ENCODE assay signal across 8 mouse cellular contexts in genomic region chr2:11333301-11334017, GRCm38 (mm10).
DNase-seq lines count a peak whose midpoint lies in the region; ATAC-seq and TF ChIP-seq lines count a peak whose summit lies in the region.

No protein-coding gene starts in this region.

- TF ChIP-seq CTCF in hindbrain, postnatal 0 days (IDR thresholded peaks at IDR 0.05; ENCODE audit: low read depth) = no peak
- TF ChIP-seq CTCF in lung, adult 2 months (IDR thresholded peaks at IDR 0.05; ENCODE audit: insufficient read depth, low read length) = no peak

- no peaks in the 10 kb centered on the region for H3K27me3 ChIP-seq in hindbrain, postnatal 0 days (ENCODE audit: insufficient read depth, low read length)
- H3K27me3 ChIP-seq in splenic B cell, adult 2 months (ENCODE audit: control insufficient read depth, insufficient read depth, low read length, poor library complexity, severe bottlenecking) = no peaks in the 10 kb centered on the region
- no peaks in the 10 kb centered on the region for H3K27me3 ChIP-seq in midbrain, embryonic 15.5 days (replicated peaks)

- no peaks in the 10 kb centered on the region for H3K36me3 ChIP-seq in hindbrain, postnatal 0 days (ENCODE audit: insufficient read depth, low read length)
- H3K36me3 ChIP-seq in splenic B cell, adult 2 months (ENCODE audit: control insufficient read depth, insufficient read depth, low read length, poor library complexity, severe bottlenecking) = no peaks in the 10 kb centered on the region
- H3K36me3 ChIP-seq in midbrain, embryonic 15.5 days (replicated peaks) = no peaks in the 10 kb centered on the region

- H3K4me3 ChIP-seq in hindbrain, postnatal 0 days (ENCODE audit: low read length) = no peak overlapping the region
- H3K4me3 ChIP-seq in lung, adult 2 months (replicated peaks; ENCODE audit: extremely low read depth, low read depth, low read length) = no peak overlapping the region
- no peak overlapping the region for H3K4me3 ChIP-seq in midbrain, embryonic 15.5 days

- peak; percentile 10 for DNase-seq in gastrocnemius, postnatal 14 days
- DNase-seq in gastrocnemius, adult 8-10 months (ENCODE audit: low spot score in 2 of 2) = no peak
- peak; percentile 17 to 31 for DNase-seq in thymus, adult 18-20 months
- no peak for DNase-seq in thymus, postnatal 4 days
- DNase-seq in hindbrain, postnatal 0 days (ENCODE audit: low spot score) = peak; percentile 62
- peak; percentile 19 for DNase-seq in lung, adult 2 months
- peak; percentile 78 for DNase-seq in splenic B cell, adult 2 months (ENCODE audit: low read depth, low spot score)

- H3K4me2 ChIP-seq in hindbrain, postnatal 0 days (ENCODE audit: low read depth, low read length) = no peak overlapping the region
- no peak overlapping the region for H3K4me2 ChIP-seq in midbrain, embryonic 15.5 days

- intact Hi-C loops in gastrocnemius, postnatal 14 days (cut with DNase I; ENCODE audit: low total_unique reads) = loop anchor here (5.0 kb wide), 2 partner anchors 169 to 209 kb away; no protein-coding TSS in a partner anchor

- H3K27ac ChIP-seq in hindbrain, postnatal 0 days = no peak overlapping the region
- no peak overlapping the region for H3K27ac ChIP-seq in midbrain, embryonic 15.5 days

- 51% methylated on average over 14 of the region's 14 CpGs for WGBS in hindbrain, postnatal 0 days
- WGBS in lung, adult 2 months = 47% methylated on average over 14 of the region's 14 CpGs
- WGBS in midbrain, embryonic 15.5 days = 61% methylated on average over 14 of the region's 14 CpGs

- no peaks in the 10 kb centered on the region for H3K9me3 ChIP-seq in hindbrain, postnatal 0 days (ENCODE audit: low read length)
- no peaks in the 10 kb centered on the region for H3K9me3 ChIP-seq in midbrain, embryonic 15.5 days

- H3K4me1 ChIP-seq in hindbrain, postnatal 0 days (ENCODE audit: insufficient read depth, low read length) = no peaks in the 10 kb centered on the region
- H3K4me1 ChIP-seq in lung, adult 2 months (ENCODE audit: control insufficient read depth, insufficient read depth, low read length) = peaks cover under 1% of the 10 kb centered on the region
- H3K4me1 ChIP-seq in midbrain, embryonic 15.5 days = no peaks in the 10 kb centered on the region

- TF ChIP-seq POLR2A in lung, adult 2 months (IDR thresholded peaks at IDR 0.05; ENCODE audit: borderline replicate concordance, extremely low read depth, low read depth, low read length) = no peak

- no peak overlapping the region for H3K9ac ChIP-seq in hindbrain, postnatal 0 days (replicated peaks; ENCODE audit: low read length)
- no peak overlapping the region for H3K9ac ChIP-seq in midbrain, embryonic 15.5 days

- ATAC-seq in hindbrain, postnatal 0 days = peak; percentile 41
- ATAC-seq in midbrain, embryonic 15.5 days (replicated peaks) = no peak; the same call in 1 of the 2 replicates

Comparison
In these comparisons a context has a peak if more than half of its experiments do, and no peak if none do; other contexts are left out.
1. DNase-seq: peak in gastrocnemius, postnatal 14 days (single experiment), thymus, adult 18-20 months (2 of 2), hindbrain, postnatal 0 days (single experiment), lung, adult 2 months (single experiment) and splenic B cell, adult 2 months (single experiment); none in gastrocnemius, adult 8-10 months (0 of 2) and thymus, postnatal 4 days (single experiment).